Mouse (Mus musculus) testis, adult 2 months (tissue): ENCODE results near the gene Tdrd9. TPM values are rescaled to one million over a fixed set of nuclear protein-coding genes. Genes with fewer than 3 reads are reported as not detected.

Source experiments
- H3K27ac ChIP-seq: fragments of 200-500 bp; 2 replicates; pipeline ENCODE4 v1.5.1; 2012; ENCODE audit warnings: low read depth, low read length; ENCODE audit not compliant: control insufficient read depth, insufficient read depth
- H3K27me3 ChIP-seq: fragments of 200-500 bp; 2 replicates; pipeline ENCODE4 v1.6.1; 2012; ENCODE audit warnings: mild to moderate bottlenecking, low read length, moderate library complexity; ENCODE audit not compliant: control insufficient read depth, insufficient read depth
- H3K36me3 ChIP-seq: fragments of 200-500 bp; 2 replicates; pipeline ENCODE4 v1.6.1; 2012; ENCODE audit warnings: mild to moderate bottlenecking, low read length; ENCODE audit not compliant: control insufficient read depth, insufficient read depth
- H3K4me1 ChIP-seq: fragments of 200-500 bp; 2 replicates; pipeline ENCODE4 v1.6.1; 2012; ENCODE audit warnings: low read length; ENCODE audit not compliant: control insufficient read depth, insufficient read depth
- H3K4me3 ChIP-seq: fragments of 200-500 bp; 2 replicates; pipeline ENCODE4 v1.5.1; 2012; ENCODE audit warnings: low read depth, mild to moderate bottlenecking, low read length, moderate library complexity, mixed read lengths; ENCODE audit not compliant: control insufficient read depth
- CTCF ChIP-seq: fragments of 200-500 bp; IDR thresholded peaks from 2 replicates; pipeline ENCODE4 v1.5.1; 2012; ENCODE audit warnings: low read depth, mild to moderate bottlenecking, inconsistent platforms, low read length, moderate library complexity; ENCODE audit not compliant: control insufficient read depth, insufficient read depth, insufficient replicate concordance
- POLR2A ChIP-seq: fragments of 200-500 bp; IDR thresholded peaks from 2 replicates; pipeline ENCODE4 v1.6.1; 2012; ENCODE audit warnings: low read depth, mild to moderate bottlenecking, inconsistent platforms, low read length, moderate library complexity; ENCODE audit not compliant: control insufficient read depth
- polyA plus RNA-seq: library from polyadenylated mRNA; depleted of rRNA; stranded (reverse); fragments of >200 nt; gene quantifications from 2 replicates; pipeline ENCODE4 v1.2.3, GENCODE M21; 2012; rRNA removed

Gene Tdrd9
- polyA plus RNA-seq, 1 experiment, result 54.7 TPM

GRCm38 (mm10) chr12:112111323-112111722 lies 140.0 kb downstream of the Tdrd9 start:
- peaks cover 3% of the 10 kb centered on the region for H3K4me1 ChIP-seq
- H3K27ac ChIP-seq, result no peak overlapping the region
- no peak overlapping the region for H3K4me3 ChIP-seq
- H3K36me3 ChIP-seq, result no peaks in the 10 kb centered on the region
- H3K27me3 ChIP-seq, result no peaks in the 10 kb centered on the region
- TF ChIP-seq POLR2A (0 out of 2 replicates have a peak, but pooled peaks have one; percentile 6), CTCF (no peak)

- Histone ChIP-seq H3K4me3 (no peak overlapping the region), H3K27ac (no peak overlapping the region), H3K27me3 (no peaks in the 10 kb centered on the region), H3K4me1 (peaks cover 3% of the 10 kb centered on the region), H3K36me3 (no peaks in the 10 kb centered on the region)
- TF ChIP-seq POLR2A, result no peak
- TF ChIP-seq CTCF, result no peak
These were observed 140.9 kb downstream of the Tdrd9 start for GRCm38 (mm10) chr12:112112235-112112634.

GRCm38 (mm10) chr12:112112686-112113396 lies 141.5 kb downstream of the Tdrd9 start:
- no peaks in the 10 kb centered on the region for H3K36me3 ChIP-seq

GRCm38 (mm10) chr12:112113710-112114109 lies 142.4 kb downstream of the Tdrd9 start:
- TF ChIP-seq POLR2A (no peak), CTCF (peak; percentile 99)
- Histone ChIP-seq H3K36me3 (no peaks in the 10 kb centered on the region), H3K27ac (no peak overlapping the region), H3K27me3 (no peaks in the 10 kb centered on the region), H3K4me3 (no peak overlapping the region), H3K4me1 (peaks cover 3% of the 10 kb centered on the region)

More at GRCm38 (mm10) chr12:112112686-112113396, 141.5 kb downstream of the Tdrd9 start:
- no peak overlapping the region for H3K27ac ChIP-seq
- H3K4me1 ChIP-seq, result peaks cover 3% of the 10 kb centered on the region
- H3K4me3 ChIP-seq, result no peak overlapping the region
- TF ChIP-seq CTCF (no peak), POLR2A (no peak)
- H3K27me3 ChIP-seq, result no peaks in the 10 kb centered on the region

DNA sequence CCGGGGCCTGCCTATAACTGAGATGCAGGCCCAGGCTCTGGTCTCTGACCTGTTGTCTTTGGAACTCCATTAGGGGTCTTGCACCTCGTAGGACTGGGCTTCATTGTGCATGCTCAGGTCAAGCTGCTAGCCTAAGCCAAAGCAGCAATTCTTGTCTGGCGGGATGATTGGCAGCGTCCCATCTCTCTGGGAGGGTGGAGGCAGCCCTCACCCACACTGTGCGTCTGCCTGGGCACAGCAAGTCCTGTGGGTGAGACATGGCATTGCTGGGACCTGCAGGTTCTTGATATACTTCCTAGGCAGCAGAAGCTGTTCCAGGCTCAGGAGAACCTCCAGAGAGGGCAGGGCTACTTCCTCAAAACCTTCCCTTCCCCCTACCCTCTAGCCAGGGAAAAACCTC lies 145.6 kb downstream of the Tdrd9 start:
- Histone ChIP-seq H3K27me3 (no peaks in the 10 kb centered on the region), H3K4me3 (no peak overlapping the region; the same call in 1 of the 2 replicates), H3K36me3 (no peaks in the 10 kb centered on the region), H3K4me1 (peaks cover 3% of the 10 kb centered on the region), H3K27ac (no peak overlapping the region)
- no peak for TF ChIP-seq POLR2A
- no peak for TF ChIP-seq CTCF

- no peak for TF ChIP-seq POLR2A
- no peak for TF ChIP-seq CTCF
- no peaks in the 10 kb centered on the region for H3K27me3 ChIP-seq
- no peak overlapping the region for H3K27ac ChIP-seq
- H3K36me3 ChIP-seq, result no peaks in the 10 kb centered on the region
- peaks cover 3% of the 10 kb centered on the region for H3K4me1 ChIP-seq
- H3K4me3 ChIP-seq, result no peak overlapping the region
These were observed 146.3 kb downstream of the Tdrd9 start for GRCm38 (mm10) chr12:112117649-112118048.

Other genes with a start within 250 kb of the Tdrd9 start
- gene Klc1, start 212.7 kb upstream of the Tdrd9 start, polyA plus RNA-seq, result 9.6 and 11.1 TPM in 2 replicates
- gene Xrcc3, start 157.7 kb upstream of the Tdrd9 start, polyA plus RNA-seq, result 7.6 and 8.7 TPM in 2 replicates
- 22.6 and 23.8 TPM in 2 replicates for gene Zfyve21, start 157.4 kb upstream of the Tdrd9 start, polyA plus RNA-seq
- gene Ppp1r13b, start 63.4 kb upstream of the Tdrd9 start, polyA plus RNA-seq, result 17.1 and 19.1 TPM in 2 replicates
- 83.3 and 94.8 TPM in 2 replicates for gene Atp5mpl, start 4.6 kb upstream of the Tdrd9 start, polyA plus RNA-seq
- not detected in 2 replicates for gene Rd3l, start 9.8 kb downstream of the Tdrd9 start, polyA plus RNA-seq
- gene Aspg, start 135.1 kb downstream of the Tdrd9 start, polyA plus RNA-seq, result 1.2 and 5.4 TPM in 2 replicates
- 0.98 and 1.1 TPM in 2 replicates for gene Kif26a, start 174.6 kb downstream of the Tdrd9 start, polyA plus RNA-seq